Mouse (Mus musculus): ENCODE data around the gene Ostf1.

DNA sequence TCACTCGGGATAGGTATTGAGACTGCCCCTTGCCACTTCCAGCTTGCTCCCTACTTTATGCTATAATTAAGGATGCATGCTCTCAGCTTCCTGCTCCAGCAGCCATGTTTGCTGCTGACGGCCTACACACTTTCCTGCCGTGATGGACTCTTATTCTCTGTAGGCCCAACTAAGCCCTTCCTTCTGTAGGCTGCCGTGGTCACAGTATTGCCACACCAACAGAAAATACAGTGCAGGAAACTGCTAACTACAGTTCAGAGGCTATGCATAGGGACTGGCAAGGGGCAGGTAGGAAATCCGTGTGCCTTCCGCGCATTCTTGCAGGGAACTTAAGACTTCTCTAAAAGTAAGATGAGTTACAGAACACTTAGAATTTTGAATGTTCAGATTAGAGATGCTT is 17.3 kb downstream of the Ostf1 start:
- TF ChIP-seq CTCF (IDR thresholded peaks at IDR 0.05; ENCODE audit: borderline replicate concordance, control insufficient read depth, extremely low read depth, insufficient read depth, low read length, poor library complexity), result no peak
- TF ChIP-seq POLR2A (IDR thresholded peaks at IDR 0.05; ENCODE audit: control insufficient read depth, extremely low read depth, insufficient read depth, low read length, poor library complexity), result no peak
